Mouse (Mus musculus): ENCODE data around the gene Ddx60.

DNA sequence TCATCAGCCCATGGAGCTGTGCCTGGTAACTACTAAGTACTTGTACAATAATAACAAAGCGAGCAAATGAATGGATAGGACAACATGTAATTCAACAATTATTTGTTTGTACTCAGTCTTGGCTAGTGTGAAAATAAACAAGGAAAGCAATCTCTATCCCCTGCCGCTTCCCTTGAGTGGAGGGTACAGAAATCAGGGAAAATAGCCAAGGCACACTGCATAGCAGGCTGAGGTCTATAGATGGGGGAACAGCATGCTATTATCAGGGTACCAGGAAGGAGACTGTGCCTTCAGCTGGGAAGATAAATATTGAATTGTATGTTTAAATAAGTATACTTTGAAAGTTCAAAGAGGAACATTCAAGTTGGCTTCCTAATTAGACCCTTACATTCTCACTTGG lies 153.9 kb downstream of the Ddx60 start:
- TF ChIP-seq POLR2A (IDR thresholded peaks at IDR 0.05; ENCODE audit: borderline replicate concordance, extremely low read depth, low read depth, low read length) (no peak), CTCF (IDR thresholded peaks at IDR 0.05; ENCODE audit: insufficient read depth, low read length) (no peak)
